ENCODE assay signal across 28 mouse cellular contexts in the genomic region with DNA sequence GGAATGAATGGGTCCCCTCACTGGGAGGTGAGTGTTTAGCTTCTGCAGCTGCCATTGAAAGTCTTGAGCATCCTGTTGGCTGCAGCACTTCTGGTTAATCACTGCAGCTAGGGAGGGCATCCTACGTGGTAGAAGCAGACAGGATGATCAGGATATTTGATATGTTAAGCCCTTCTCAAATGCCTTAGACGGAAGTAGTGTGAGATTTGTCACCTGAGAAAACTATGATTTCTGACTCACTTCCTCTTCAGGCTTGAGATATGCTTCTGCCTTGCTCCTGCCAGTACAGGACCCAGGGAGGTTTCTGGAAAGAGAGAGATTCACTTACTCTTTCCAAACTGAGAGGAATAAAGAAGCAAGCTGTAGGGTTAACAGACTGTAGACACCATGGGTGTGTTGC. TPM values are rescaled to one million over a fixed set of nuclear protein-coding genes. Genes with fewer than 3 reads are reported as not detected.
DNase-seq lines count a peak whose midpoint lies in the region; ATAC-seq and TF ChIP-seq lines count a peak whose summit lies in the region.
"Had no signal": no experiment of that assay in that cellular context is flagged by ENCODE, and none has a peak within 500 bp of the region (broad histone marks: within the 10 kb centered on the region; RNA-seq: fewer than 3 reads in every experiment).

No protein-coding gene starts in this region.

- no peak overlapping the region for H3K4me3 ChIP-seq in CH12.LX (replicated peaks in 1 of 3; ENCODE audit: low read depth in 2 of 3, low read length in 2 of 3, poor library complexity in 1 of 3)
- H3K4me3 ChIP-seq in hindbrain, embryonic 14.5 days (replicated peaks; ENCODE audit: low read length), result no peak overlapping the region
- H3K4me3 ChIP-seq: heart, embryonic 12.5 days; hindbrain, embryonic 10.5 days; limb, embryonic 12.5 days; megakaryocyte, embryonic 14.5 days; midbrain, embryonic 13.5 days; neural tube, embryonic 12.5 days had no signal

- DNase-seq in 416B (ENCODE audit: low read depth) (peak; percentile 38), CH12.LX (ENCODE audit: extremely low read depth) (no peak)
- DNase-seq in induced T-regulatory cell, adult 2 months (ENCODE audit: low read depth), result peak; percentile 32
- DNase-seq in splenic B cell, adult 2 months (ENCODE audit: low read depth, low spot score), result peak; percentile 27
- DNase-seq in cerebellum, adult 9-11 months, result no peak
- no peak for DNase-seq in hindbrain, embryonic 14.5 days (ENCODE audit: low spot score)
- DNase-seq in cerebellum, adult 11-12 months, result no peak
- DNase-seq: adrenal gland, adult 2 months; cerebellum, adult 2 months; cerebellum, postnatal 36 days; gastrocnemius, postnatal 10 days; heart, postnatal 10 days; kidney, adult 11 months; kidney, postnatal 4 days; lung, adult 18-20 months; lung, postnatal 10 days; right cerebral cortex, postnatal 14 days; thymus, adult 18-20 months had no signal

- no peak for TF ChIP-seq EP300 in CH12.LX (IDR thresholded peaks at IDR 0.05; ENCODE audit: low read length)

- 72% methylated on average over 2 of the region's 2 CpGs for whole genome bisulfite sequencing in hindbrain, embryonic 14.5 days

- no peaks in the 10 kb centered on the region for H3K9me3 ChIP-seq in CH12.LX (replicated peaks; ENCODE audit: low read length)
- no peaks in the 10 kb centered on the region for H3K9me3 ChIP-seq in hindbrain, embryonic 14.5 days (ENCODE audit: control insufficient read depth, low read length)
- H3K9me3 ChIP-seq: heart, embryonic 12.5 days; hindbrain, embryonic 10.5 days; limb, embryonic 12.5 days; megakaryocyte, embryonic 14.5 days; midbrain, embryonic 13.5 days; neural tube, embryonic 12.5 days had no signal

- no peaks in the 10 kb centered on the region for H3K79me2 ChIP-seq in CH12.LX (replicated peaks; ENCODE audit: control insufficient read depth, extremely low read depth, insufficient read depth, poor library complexity, severe bottlenecking)

- H3K9ac ChIP-seq in CH12.LX (ENCODE audit: insufficient read depth, low read depth), result no peak overlapping the region
- H3K9ac ChIP-seq in hindbrain, embryonic 14.5 days, result no peak overlapping the region
- H3K9ac ChIP-seq: heart, embryonic 12.5 days; limb, embryonic 12.5 days; midbrain, embryonic 13.5 days; neural tube, embryonic 12.5 days had no signal

- H3K4me1 ChIP-seq in CH12.LX (ENCODE audit: control insufficient read depth in 1 of 2, insufficient read depth in 2 of 2), result peaks cover 6 to 32% of the 10 kb centered on the region in 2 experiments
- no peaks in the 10 kb centered on the region for H3K4me1 ChIP-seq in hindbrain, embryonic 14.5 days (replicated peaks; ENCODE audit: control insufficient read depth, insufficient read depth, low read length)
- H3K4me1 ChIP-seq: hindbrain, embryonic 10.5 days; limb, embryonic 12.5 days; megakaryocyte, embryonic 14.5 days; midbrain, embryonic 13.5 days; neural tube, embryonic 12.5 days had no signal

- no peak for ATAC-seq in hindbrain, embryonic 14.5 days (ENCODE audit: low FRiP score)
- ATAC-seq: forebrain, embryonic 14.5 days; hindbrain, postnatal 0 days; midbrain, embryonic 13.5 days; Patski had no signal

- H3K36me3 ChIP-seq in CH12.LX (replicated peaks in 1 of 2; ENCODE audit: control insufficient read depth in 1 of 2, insufficient read depth in 1 of 2, low read length in 1 of 2), result no peaks in the 10 kb centered on the region
- no peaks in the 10 kb centered on the region for H3K36me3 ChIP-seq in splenic B cell, adult 2 months (ENCODE audit: control insufficient read depth, insufficient read depth, low read length, poor library complexity, severe bottlenecking)
- no peaks in the 10 kb centered on the region for H3K36me3 ChIP-seq in hindbrain, embryonic 14.5 days (replicated peaks; ENCODE audit: control insufficient read depth, insufficient read depth)
- H3K36me3 ChIP-seq: heart, embryonic 12.5 days; hindbrain, embryonic 10.5 days; limb, embryonic 12.5 days; midbrain, embryonic 13.5 days; neural tube, embryonic 12.5 days had no signal

- H3K4me2 ChIP-seq in CH12.LX (ENCODE audit: insufficient read depth, low read depth, poor library complexity, severe bottlenecking), result no peak overlapping the region
- H3K4me2 ChIP-seq in hindbrain, embryonic 14.5 days (replicated peaks), result no peak overlapping the region
- H3K4me2 ChIP-seq: heart, embryonic 12.5 days; limb, embryonic 12.5 days; liver, embryonic 11.5 days; midbrain, embryonic 13.5 days; neural tube, embryonic 12.5 days had no signal

- H3K27ac ChIP-seq in CH12.LX (ENCODE audit: insufficient read depth, low read depth), result no peak overlapping the region
- H3K27ac ChIP-seq in hindbrain, embryonic 14.5 days, result no peak overlapping the region
- H3K27ac ChIP-seq: hindbrain, embryonic 10.5 days; hindbrain, postnatal 0 days; limb, embryonic 12.5 days; midbrain, embryonic 13.5 days; neural tube, embryonic 12.5 days had no signal

- dilution Hi-C loops in CH12.LX (cut with MboI; ENCODE audit: extremely low pct_ligation_motif_present, extremely low pct_unique_long_range_greater_than_20kb, low sequenced_read_pairs), result no loop called here

- TF ChIP-seq CTCF in CH12.LX (conservative IDR thresholded peaks at IDR 0.05 in 1 of 2, IDR thresholded peaks at IDR 0.05 in 1 of 2; ENCODE audit: low read depth in 2 of 2, low read length in 2 of 2), result no peak

- TF ChIP-seq POLR2A in CH12.LX (IDR thresholded peaks at IDR 0.05; ENCODE audit: low read depth, low read length), result no peak

- no peak for TF ChIP-seq RAD21 in CH12.LX (IDR thresholded peaks at IDR 0.05; ENCODE audit: low read depth, low read length)

- H3K27me3 ChIP-seq in CH12.LX (replicated peaks), result no peaks in the 10 kb centered on the region
- H3K27me3 ChIP-seq in splenic B cell, adult 2 months (ENCODE audit: control insufficient read depth, insufficient read depth, low read length, poor library complexity, severe bottlenecking), result no peaks in the 10 kb centered on the region
- H3K27me3 ChIP-seq in hindbrain, embryonic 14.5 days (ENCODE audit: control insufficient read depth, insufficient read depth, low read length), result no peaks in the 10 kb centered on the region
- H3K27me3 ChIP-seq: heart, embryonic 12.5 days; limb, embryonic 12.5 days; midbrain, embryonic 13.5 days; neural tube, embryonic 12.5 days; Patski had no signal

- in situ Hi-C loops in CH12.LX (cut with MboI; ENCODE audit: low pct_ligation_motif_present, low pct_unique_long_range_greater_than_20kb, low sequenced_read_pairs), result no loop called here

TF ChIP-seq in CH12.LX, 34 proteins besides CTCF, POLR2A, EP300 and RAD21:
- no peak for TF ChIP-seq IRF4 (IDR thresholded peaks at IDR 0.05; ENCODE audit: low read depth, low read length)
- no peak for TF ChIP-seq JUND (conservative IDR thresholded peaks at IDR 0.05; ENCODE audit: low read depth, low read length)
- TF ChIP-seq BHLHE40 (IDR thresholded peaks at IDR 0.05; ENCODE audit: low read depth, low read length), result peak; percentile 41; the same call in 1 of the 2 replicates

RNA-seq across cellular contexts. Expression of a gene that starts 27.1 kb away (rescaled TPM):
- total RNA-seq in CH12.LX (2012; rRNA removed) (1.6 and 2.1 TPM in 2 replicates), CH12.LX (2014; rRNA removed) (12.4 and 12.7 TPM in 2 replicates)
- 5.3 and 6.2 TPM in 2 replicates for polyA plus RNA-seq in CH12.LX (2012; ENCODE audit: insufficient read length, low read depth)
- polyA plus RNA-seq in hindbrain, embryonic 14.5 days (2014; fragmentation: Nextera tagmentation; extraction: Ambion mirVana), result 9.9 and 10.4 TPM in 2 replicates

Comparison
In these comparisons a context has a peak if more than half of its experiments do, and no peak if none do; other contexts are left out.
1. DNase-seq: peak in 416B (single experiment), induced T-regulatory cell, adult 2 months (single experiment) and splenic B cell, adult 2 months (single experiment); none in CH12.LX (single experiment), cerebellum, adult 9-11 months (single experiment), hindbrain, embryonic 14.5 days (single experiment) and cerebellum, adult 11-12 months (single experiment).